Mouse (Mus musculus) hematopoietic stem cell, adult 5-6 weeks (primary cell): ENCODE results near the gene Skp2. TPM values are rescaled to one million over a fixed set of nuclear protein-coding genes. Genes with fewer than 3 reads are reported as not detected.
A peak's percentile ranks its signal among the peaks of the same experiment; 100 is the strongest.

ENCODE experiments used
- ATAC-seq, 2 experiments: fragments of 125-278 bp in 1 of 2; replicated peaks in 1 of 2; 2 replicates each; pipeline ENCODE4 v1.8.0; 2016 to 2017; ENCODE audit warnings: inconsistent platforms in 2 of 2, mild to moderate bottlenecking in 2 of 2, moderate number of reproducible peaks in 2 of 2, low read depth in 1 of 2, moderate TSS enrichment in 1 of 2; ENCODE audit not compliant: low FRiP score in 2 of 2, poor library complexity in 2 of 2, severe bottlenecking in 2 of 2, insufficient read depth in 1 of 2, low TSS enrichment in 1 of 2
- total RNA-seq: library from RNA; stranded (forward); fragments of 172-1452, 232-1000 nt; gene quantifications from 2 replicates; pipeline ENCODE4 v1.2.3, GENCODE M21; 2017

The Skp2 gene
- total RNA-seq, 1 experiment from 2014 or later = 12.6 TPM

DNA sequence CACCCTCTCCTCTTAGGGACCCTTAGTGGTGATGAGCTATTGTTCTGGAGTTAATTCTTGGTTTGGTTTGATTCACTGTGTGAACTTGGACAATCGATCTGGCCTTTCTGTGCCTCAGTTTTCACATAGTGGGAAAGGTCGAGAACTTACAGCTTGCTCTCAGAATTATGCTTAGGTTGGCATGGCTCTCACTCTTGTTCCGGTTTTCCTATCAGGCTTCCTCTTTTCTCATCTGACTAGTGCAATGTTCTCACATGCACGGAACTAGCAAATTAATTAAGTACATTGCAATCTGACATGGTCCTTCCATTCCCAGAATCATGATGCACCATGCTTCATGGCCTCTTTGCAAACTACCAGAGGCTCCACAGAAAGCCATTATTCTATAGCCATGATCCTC lies 32.2 kb downstream of the Skp2 start:
- no peak for ATAC-seq

DNA sequence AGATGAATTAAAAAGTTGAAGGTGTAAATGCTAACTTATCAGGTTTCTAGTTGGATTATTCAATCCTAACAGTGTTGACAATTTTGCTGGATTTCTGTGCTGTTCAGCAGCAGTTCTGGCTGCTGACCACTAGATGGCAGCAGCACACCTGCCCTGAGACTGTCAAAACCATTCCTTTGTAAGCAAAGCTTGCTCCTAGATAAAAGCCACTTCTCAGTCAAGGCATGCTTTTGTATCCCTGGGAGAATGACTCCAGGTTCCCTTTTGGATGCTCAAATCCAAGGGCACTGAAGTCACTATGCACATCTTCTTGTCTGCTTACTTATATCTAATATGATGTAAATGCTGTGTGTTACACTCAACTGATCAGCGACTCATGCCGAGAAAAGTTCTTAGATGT lies 35.1 kb downstream of the Skp2 start:
- ATAC-seq = peak; percentile 59 to 67; a peak in 1 of 4 replicates

DNA sequence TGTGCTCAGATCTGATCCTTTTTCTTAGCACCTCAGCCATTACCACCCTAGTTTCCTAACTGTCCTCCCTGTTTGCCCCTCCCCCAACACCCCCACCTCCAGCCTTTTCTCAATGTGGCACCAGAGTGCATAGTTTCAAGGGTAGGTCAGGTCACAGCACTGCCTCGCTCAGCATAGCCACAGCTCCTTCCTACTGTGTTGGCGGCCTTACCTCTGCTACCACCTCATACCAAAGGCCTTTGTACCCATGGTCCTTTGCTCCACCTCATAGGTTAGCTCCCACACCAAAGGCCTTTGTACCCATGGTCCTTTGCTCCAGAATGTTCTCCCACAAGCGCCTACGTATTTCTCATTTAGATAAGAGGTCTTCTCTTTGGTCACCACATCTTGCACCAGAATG lies 36.4 kb downstream of the Skp2 start:
- ATAC-seq = no peak

DNA sequence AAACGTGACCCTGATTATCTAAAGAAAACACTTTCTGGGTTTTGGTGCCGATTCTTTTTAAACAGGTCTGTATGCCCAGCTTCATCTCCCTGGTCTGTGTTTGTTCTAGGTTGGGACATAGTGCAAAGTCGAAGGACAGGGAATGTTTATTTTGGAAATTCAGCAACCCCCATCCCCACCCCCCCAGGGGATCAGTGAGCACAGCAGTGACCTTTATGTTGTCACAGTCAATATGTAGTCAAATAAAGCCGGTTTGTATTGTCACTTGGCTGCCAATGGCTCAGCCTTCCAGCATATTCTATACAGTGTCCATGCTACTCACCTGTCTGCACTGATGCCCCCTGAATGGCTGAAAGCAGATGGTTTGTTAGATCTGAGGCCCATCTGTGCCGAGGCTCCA lies 40.6 kb downstream of the Skp2 start:
- ATAC-seq = no peak

DNA sequence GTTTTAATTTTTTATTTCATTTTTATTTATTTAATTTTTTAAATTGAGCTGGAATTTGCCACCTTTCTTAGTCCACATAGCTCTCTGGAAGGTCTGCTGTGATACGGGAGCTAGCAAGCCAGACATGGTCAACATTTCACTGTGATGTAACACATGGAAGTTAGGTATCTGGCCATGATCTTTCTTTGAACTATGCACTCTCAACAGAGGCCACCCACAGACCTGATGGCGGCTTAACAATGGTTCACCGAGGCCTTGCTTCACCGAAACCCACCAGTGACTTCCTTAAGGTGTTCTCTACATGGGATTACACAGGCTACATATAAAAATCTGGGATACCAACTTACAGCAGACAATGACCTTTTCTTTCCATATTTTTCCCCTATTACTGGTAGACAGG lies 41.1 kb downstream of the Skp2 start:
- ATAC-seq = no peak

DNA sequence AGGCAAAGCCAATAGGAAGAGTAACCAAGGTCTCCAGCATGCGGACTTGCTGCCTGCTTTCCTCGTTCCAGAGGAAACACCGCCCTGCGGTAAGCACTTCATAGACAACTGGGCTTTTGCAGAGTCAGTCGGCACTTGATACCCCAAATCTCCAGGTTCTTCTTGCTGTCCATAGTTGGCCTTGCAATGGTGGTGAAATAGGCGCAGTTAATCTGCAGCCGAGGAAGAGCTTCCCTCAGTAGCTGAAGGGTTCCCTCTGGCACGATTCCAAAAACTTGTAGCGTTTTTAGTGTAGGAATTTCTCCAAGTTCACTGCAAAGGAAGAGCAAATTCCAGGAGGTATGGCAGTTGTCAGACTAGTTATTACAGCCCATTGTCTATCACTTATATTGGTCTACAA lies 41.7 kb downstream of the Skp2 start:
- ATAC-seq = 0 out of 4 replicates have a peak, but pooled peaks of 1 of the 2 experiments have one; percentile 10

DNA sequence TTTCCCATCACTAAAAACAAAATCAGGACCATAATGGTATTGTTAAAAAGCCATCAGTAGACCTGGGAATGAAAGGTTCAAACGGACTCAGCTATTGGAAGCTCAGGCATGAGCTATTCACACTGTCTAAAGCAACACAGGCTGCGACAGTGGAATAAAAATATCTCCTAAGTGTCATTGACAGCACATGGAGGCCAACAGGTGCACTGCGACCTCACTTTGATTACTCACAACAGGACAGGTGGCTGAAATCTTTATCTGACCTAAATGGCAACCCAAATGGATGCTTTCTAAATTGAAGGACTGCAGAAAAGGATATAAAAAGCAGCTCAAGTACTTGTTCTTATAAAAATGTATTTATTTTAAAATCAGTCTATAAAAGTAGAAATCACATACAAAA lies 43.6 kb downstream of the Skp2 start:
- no peak for ATAC-seq

DNA sequence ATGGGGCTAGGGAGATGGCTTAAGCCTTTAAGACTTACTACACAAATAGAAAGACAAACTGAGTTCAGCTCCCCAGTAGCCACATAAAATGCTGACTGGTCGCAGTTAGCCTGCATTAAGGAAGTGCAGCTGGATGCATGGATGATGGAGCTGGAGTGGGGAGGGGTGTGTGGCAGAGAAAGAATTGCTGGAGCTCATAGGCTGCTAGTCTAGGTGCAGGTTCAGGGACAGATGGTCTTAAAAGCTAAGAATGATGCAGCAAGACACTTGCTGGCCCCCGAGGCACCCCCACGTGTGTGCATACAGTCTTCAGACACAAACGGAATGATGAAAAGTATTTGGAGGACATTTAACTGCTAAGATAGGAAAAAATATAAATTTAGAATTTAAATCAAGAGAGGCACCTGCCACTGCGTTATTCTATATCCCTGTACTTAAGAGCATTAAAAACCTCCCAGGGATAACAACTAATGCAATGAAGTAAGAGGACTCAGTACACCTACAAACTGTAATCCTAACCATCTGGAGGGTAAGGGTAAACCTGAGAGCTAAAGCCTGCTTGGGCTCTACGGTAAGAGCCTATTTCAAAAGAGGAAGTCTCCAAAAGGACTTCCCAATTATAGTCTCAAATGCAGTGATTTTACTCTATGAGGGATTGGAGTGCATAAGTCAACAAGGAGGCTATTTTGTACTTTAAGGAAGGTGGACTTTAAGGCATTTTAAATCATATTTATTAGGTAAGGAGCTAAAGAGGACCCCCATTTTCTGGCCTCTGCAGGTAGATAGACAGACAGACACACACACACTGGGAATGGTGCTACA lies 44.5 kb downstream of the Skp2 start:
- ATAC-seq = no peak

DNA sequence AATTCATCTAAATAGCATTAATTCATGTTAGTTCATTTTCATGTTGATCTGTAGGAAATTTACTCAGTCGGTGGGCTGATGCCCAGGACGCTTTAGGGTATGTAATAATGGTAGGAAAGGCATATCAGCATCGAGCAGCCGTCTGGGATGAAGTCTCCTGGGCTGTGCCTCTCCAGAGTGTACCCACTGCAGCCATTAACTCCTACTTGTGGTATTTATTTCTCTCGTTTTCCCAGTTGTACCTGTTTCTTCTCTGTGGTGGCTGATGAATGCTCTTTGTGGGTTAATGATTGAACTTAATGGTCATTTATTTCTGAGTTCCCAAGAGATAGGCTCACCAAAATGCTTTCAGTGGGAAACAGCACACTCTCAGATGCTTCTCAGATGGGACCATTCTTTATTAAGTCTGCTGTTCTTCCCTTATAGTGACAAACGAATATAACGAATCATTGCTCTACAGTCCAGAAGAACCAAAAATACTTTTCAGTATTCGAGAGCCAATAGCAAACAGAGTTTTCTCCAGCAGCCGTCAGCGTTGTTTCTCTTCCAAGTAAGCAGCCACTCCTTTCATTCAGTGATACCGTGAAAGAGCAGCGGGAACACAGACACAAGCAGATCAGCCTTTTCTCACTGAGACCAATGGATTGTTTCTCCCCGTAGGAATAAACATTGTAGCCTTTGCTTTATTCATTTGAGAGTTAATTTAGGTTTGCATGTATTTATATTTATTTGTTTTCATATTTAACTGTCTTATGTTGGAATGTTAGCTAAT lies 48.7 kb downstream of the Skp2 start:
- no peak for ATAC-seq

DNA sequence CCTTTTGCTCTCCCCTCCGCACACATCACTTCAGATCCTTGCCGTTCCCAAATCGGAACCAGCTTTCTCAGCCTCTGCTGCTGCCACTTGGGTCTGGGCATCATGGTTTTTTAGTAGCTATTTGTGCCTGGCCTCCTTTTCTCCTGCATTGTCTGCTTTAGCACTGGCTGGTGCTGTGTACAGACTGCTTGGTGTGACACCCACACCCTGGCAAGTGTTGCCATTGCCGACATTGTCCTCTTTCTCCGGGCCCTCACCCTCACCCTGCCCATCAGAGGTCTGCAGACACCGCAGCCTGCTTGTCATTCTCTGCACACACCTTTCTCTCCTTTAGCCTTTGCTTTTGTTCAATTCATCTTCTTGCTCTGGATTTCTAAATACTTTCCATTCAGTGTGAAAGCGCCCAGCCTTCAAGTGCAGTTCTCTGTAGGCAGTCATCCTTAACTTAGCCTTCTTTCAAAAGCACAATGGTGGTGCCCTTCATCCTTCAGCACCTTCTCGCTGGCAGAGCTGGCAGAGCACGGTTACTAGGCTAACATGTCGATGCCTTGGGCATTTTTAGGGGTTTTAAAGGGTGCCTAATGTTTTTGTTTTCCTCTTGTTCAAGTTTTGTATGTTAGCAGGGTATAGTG lies 54.7 kb downstream of the Skp2 start:
- no peak for ATAC-seq

DNA sequence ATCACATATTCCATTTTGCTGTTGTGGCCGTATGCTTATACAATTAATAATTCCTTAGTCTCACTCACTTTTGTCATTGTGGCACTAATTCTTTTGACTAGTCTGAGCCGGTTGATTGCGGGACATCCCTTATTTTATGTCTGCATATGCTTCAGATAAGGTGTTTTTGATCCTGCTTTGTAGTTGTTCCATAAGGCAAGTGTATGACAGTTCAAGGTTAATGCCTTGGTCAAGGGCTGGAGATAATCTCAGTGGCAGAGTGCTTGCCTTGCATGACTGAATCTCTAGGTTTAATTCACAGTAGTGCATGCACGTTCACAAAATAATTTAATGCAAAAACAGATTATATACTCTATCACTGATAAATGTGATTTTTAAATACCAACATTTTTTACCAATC lies 58.4 kb downstream of the Skp2 start:
- ATAC-seq = no peak

DNA sequence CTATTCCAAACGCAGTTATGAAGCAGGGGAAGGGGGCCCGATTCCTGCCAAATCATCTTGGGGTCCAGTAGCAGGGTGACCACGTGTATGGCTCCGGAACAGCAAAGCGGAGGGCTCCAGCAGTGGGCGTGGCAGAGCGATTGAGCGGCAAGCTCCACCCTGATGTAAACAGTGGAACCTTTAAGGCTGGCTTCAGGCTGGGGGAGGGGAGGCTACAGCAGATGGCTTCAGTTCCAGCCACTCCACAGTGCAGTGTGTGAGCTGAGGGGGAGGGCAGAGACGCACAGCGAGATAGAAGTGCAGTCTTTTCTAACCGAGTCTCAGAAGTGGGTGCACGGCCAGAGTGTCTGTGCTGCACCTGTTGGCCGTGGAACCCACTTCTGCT lies 60.9 kb downstream of the Skp2 start:
- ATAC-seq = no peak

DNA sequence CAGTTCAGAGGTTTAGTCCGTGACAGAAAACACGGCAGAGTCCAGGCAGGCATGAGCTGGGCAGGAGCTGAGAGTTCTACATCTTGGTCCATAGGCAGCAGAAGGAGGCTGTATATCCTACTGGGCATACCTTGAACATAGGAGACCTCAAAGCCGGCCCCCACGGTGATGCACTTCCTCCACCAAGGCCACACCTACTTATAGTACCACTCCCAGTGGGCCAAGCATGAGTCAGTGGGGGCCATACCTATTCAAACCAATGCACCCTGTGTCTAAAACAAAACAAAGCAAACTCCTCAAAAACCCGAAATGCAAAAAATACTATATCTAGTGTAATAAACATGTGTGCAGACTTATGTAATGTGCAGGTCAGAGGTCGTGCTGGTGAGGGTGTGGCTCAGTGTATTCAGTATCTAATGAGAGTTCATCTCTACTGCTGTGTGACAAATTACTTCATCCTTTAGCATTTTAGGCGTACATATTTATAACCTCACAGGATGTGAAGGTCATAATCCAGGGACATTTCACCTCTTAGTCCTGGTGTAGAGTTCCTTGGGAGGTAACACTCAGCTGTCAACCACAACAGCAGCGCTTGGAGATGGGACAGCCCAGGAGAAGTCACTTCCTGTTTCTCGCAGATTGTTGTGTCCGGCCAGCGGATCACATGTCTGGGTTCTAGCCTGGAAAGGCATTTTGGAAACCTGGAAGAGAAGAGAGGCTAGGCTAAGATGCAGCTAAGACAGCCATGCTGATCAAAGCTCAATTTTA lies 61.4 kb downstream of the Skp2 start:
- ATAC-seq = no peak

DNA sequence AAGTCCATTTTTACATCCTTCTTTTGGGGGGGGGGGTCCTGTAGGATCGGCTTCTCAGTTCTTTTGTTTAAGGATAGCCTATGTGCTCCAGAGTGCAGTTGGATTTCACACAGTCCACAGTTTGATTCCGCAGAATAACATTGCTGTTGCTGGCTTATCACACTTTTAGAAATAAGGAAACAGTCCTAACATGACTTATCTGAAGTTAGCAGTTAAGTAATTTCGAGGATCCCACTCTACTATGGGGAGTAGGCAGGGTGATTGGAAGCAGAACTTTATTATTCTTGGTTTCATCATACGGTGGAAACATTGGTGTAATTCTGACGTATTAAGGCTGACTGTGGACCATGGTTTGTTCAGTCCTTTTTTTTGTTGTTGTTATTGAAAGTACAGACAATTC lies 64.6 kb downstream of the Skp2 start:
- ATAC-seq = no peak

DNA sequence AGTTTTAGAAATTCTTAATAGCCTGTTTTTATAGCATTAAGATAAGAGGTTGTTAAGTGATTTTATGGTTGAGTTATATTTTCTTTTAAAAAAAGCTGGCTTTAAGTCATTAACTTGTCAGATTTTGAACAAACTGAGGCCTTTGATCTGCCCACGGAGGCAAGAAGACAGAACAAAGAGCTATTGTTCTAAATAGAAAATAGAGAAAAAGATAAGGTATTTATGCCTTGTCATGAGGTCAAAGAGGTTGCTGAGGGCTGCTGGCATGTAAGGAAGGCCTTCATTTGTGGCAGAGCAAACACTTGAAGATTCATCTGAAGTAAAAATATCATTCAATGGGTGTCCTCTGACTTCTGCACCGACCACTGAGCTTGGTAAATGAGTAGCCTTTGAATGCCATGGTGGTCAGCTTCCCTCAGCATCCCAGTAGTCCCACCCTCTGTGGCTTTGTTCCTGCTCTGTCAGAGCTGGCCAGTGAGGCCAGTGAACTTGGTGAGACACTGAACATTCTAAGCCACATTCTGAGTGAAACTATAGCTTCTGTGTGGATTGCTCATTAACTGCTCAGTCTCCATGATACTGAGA lies 66.0 kb downstream of the Skp2 start:
- no peak for ATAC-seq

DNA sequence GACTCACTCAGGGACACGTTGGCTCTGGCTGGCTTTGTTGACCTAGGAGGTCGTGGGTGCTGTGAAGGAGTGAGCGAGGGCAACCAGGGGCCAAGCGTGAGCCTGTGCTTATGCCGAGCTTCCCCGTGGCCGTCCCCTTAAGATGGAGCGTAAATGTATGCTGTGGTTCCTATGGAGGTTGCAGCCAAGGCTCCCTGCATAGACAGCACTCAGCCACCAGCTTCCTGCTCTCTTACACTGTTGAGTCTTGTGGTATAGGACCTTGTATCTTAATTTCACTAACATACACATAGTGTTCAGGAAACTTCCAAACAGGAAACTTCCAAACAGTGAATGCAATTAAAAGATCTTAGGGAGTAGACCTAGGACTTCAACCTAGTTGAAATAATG lies 66.5 kb downstream of the Skp2 start:
- ATAC-seq = no peak

DNA sequence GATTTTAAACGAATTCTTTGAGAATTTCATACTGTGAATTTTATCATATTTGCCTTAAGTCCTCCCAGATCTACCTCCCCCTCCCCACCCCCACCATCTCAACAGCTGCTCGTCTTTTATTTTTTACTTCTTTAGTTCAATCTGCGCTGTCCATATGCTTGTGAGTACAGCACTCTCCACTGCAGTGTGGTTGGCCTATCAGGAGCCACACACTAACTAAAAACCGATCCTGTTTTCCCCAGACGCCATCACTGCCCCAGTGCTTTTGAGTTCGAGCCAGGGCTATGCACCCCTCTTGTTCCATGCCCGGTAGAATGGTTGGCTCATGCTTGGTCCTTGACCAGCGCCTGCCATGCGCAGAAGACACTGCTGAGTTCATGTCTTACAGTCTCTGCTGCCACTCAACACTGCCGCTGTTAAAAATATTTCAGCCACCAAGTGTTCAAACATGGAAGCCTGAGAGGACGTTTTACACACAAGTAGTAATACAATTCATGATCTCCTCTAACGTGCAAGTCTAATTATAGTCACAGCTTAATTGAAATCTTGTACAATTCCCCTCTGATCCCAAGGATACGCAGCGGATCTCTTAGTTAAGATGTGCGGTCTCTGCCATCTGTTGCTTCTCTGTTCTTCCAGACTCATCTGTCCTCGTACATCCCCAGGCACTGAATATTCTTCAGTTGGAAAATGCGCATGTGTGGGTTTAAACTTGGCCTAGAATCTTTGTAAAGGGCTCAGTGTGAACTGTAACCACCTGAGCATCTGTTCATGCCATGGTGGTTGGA lies 67.1 kb downstream of the Skp2 start:
- ATAC-seq = no peak
